Mouse (Mus musculus) spleen, postnatal 36 days (tissue): ENCODE measurements around the gene 4930426L09Rik.
A peak's percentile ranks its signal among the peaks of the same experiment; 100 is the strongest.
"Not testable (repeated sequence)": the region's sequence is repeated elsewhere in the genome, so short reads cannot be mapped to it uniquely, and the experiment has no call there.

Experiments used
- DNase-seq, 2 experiments: peaks; one replicate each; pipeline ENCODE4 v3.0.0; 2022; ENCODE audit warnings: low spot score in 2 of 2, mixed read lengths in 1 of 2

Gene 4930426L09Rik

DNA sequence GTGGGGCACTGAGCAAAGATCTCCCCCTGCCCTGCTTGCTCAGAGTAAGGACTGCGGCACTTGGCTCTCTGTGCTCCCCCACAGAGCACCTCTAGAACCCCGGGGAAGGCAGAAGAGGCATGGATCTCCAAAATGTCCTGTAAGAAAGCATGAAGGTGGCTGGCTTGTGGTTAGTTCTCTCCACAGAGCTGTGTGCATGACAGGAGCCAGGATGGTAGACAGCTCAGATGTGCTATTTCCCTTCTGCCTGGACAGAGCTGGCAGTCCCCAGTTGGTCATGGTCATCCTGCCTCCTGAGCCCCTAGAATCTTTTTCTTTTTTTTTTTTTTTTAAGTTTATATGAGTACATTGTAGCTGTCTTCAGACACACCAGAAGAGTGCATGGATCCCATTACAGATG, 27.7 kb upstream of the 4930426L09Rik start:
- no peak for DNase-seq

DNA sequence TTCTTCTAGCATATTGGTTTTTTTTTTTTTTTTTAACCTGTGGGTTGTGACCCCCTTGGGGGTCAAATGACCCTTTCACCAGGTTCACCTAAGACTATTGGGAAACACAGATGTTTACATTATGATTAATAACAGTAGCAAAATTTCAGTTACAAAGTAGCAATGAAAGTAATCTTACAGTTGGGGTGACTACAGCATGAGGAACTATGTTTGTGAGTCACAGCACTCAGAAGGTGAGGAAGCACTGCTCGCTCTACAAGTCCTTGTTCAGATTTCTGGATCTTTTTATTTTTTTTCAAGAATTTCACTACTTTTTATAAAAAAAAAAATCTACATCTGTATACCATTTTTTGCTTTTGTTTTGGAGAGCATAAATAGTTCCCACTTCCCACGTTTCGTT, 26.6 kb upstream of the 4930426L09Rik start:
- no peak for DNase-seq

DNA sequence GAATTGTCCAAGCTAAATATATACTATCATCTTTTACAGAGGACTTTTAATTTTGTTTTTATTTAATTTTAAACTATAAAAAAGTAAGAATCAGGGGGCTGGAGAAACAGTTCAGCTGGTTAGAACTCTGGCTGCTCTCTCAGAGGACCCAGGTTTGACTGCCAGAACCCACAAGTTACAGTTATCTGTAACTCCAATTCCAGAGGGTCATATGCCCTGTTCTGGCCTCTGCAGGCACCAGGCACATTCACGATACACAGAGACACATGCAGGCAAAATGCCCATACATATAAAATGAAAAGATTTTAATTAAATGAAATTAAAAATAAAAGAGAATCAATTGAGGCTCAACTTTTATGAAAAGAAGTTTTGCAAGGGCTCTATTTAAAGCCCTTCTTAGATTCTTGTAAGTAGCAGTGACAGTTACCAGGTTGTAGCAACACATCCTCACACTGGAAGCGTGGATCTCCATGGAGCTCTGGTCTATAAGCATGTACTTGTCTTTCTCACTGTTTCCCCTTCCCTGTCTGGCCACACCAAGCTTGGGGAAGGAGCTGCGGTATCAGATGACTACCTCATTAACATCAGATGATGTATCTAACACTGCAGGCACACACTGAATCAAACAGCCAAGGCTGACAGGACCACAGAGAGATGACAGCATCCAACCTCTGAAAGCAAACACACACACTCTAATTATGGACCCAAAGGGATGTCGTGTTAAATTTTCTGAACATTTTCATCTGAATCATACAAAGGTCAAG, 23.1 kb upstream of the 4930426L09Rik start:
- no peak for DNase-seq

DNA sequence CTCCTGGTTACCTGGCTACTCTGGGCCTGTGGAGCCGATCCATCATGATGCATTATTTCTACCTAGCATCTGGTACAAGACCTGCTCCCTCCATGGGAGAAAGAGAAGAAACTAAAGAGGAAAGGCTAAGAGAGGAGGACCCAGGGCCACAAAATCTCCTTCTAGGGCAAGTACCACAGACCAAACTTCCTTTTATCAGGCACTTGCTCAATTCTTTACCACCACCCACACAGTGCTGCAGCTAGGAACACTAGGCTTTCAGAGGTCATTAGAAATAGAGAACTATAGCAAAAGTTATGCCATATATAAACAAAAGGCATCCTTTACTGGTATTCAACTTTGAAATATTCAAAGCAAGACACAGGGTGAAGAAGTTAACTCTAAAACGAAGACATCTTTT, 22.0 kb upstream of the 4930426L09Rik start:
- peak; percentile 54 to 63 for DNase-seq

DNA sequence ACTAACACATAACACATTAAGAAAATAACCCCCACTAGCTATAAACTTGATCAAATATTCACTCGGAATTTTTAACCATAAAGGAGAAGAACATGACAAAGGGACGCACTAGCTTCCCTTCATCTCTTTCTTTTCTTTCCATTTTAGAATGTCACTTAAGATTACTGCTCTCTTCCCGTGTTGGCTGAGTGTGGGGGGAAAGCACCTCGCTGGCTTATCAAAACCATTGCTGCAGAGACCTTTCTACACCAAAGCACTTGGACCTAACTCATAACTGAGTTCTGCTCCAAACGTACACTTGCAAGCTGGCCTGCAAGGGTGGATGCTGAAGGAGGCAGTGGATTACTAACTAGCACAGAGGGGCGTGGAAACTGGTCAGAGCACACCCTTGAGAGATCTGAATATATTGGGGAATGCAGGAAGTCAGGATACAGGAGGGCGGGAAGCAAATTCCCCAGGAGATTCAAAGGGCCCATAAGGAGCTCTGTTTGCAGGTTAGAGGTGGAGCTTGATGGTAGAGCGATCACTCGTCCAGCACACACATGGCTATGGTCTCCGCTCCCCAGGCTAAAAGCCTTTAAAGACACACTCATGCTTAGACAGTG, 20.8 kb upstream of the 4930426L09Rik start:
- DNase-seq, result no peak

DNA sequence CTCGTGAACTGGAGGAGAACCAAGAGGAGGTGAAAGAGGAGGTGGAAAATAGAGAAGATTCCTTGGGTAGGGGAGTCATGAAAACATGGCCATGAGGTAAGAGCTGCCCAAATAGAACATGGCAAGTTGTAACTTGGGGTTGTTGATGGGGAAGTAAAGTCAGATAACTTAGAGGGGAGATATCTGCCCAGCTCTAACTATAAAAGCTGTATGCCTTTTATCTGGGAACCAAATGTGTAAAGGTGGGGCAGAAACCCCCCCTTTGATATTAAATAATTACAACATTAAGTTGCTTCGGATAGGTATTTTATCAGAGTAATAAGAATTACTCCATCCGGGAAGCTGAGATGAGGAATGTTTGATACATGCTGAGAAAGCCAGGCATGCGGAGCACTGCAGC, 19.1 kb upstream of the 4930426L09Rik start:
- DNase-seq, result no peak

DNA sequence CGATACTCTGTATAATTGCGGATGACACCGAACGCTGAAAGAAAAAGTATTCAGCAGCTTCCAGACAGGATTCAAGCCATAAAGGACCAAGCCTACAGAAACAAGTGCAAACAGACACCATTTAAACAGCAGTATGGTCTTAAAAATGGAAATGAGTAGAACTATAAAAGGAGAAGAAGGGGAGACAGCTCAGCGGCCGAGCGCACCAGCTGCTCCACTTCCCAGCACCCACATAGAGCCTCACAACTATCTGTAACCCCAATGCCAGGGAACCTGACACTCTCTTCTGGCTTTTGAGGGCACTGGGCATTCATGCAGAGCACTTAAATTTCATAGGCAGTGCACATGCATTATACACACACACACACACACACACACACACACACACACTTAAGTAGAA, 18.5 kb upstream of the 4930426L09Rik start:
- DNase-seq, result no peak

DNA sequence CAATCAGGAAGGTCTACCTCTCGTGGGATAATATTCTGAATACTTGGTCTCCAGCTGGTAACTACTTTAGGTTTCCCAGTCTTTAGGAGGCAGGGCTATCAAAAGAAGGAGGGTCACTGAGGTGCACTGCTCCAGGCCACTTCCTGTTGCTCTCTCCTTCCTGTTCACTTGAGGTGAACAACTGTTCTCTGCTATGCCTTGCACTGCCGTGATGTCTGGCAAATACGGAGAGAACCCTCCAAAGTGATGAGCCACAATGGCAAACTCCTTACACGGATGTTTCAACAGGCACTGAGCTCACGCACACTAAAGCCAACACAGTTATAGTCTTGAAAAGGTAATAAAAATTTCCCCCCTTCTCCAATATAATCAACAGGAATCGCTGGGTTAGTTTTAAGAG, 15.6 kb upstream of the 4930426L09Rik start:
- peak in 1 of 2 experiments; percentile 27 for DNase-seq

DNA sequence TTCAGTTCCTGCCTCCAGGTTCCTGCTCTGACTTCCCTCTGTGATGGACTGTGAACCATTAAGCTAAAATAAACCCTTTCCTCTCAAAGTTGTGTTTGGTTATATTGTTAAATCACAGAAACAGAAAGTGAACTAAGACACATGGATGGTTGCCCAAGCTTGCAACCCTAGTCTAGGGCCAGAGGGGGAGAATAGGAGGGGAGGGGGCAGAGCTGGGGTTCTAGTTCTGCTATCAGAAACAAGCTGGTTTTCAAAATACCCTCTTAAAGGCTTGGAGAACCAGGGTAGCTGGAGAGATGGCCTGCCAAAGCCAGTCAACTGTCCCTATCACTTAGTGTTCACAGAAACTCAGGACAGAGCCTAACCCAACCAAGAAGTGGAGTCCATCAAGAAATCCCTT, 14.6 kb upstream of the 4930426L09Rik start:
- DNase-seq, result peak; percentile 57 to 58

DNA sequence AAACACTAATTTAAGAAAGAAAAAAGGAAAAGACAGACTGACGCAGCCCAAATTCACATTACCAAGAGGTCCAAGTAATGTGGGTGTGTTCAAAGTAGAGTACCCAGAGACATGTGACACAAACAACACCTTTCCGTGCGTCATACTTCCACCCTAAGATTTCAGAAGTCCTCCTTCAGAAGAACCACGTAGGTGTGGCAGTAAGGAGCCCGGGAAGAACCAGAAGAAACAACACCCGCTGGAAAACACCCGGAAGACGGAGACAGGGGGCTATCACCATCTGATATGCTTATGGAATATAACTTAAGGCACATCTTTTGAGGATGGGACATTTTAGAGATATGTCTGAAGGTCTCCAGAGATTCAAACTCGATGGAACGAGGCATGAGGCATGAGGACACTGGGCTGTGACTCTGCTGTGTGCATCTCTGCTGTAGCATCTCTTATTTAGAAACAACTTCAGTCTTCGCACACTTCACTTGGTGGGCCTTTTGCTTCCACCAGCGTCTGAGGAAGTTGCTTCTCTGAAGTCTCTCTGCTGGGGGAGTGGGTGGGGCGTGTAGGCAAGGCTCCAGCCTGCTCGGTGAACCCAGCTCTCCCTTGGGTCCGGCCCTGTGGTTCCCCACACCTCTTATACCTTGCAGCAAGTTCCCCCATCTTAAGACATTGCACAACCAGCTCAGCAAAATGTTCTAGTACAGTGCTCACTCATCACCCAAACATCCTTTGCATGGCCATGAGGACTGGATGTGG, 13.9 kb upstream of the 4930426L09Rik start:
- DNase-seq, result peak; percentile 96 to 97

DNA sequence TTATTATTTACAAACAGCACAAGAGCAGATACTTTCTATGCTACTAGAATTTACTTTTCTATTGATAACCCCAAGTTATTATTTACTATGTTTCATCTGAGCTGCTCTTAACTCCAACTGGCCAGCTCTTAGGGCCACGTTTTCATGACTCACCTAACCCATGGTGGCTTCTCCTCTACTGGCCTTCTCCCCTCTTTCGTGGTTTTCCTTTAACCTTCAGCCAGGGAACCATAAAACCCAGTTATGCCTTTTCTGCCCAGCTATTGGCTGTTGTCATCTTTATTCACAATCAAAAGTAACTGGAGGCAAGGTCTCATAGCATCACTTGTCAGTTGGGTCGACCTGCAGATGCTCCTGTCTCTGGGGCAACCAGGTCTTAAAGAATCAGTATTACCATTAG, 12.6 kb upstream of the 4930426L09Rik start:
- DNase-seq, result no peak

DNA sequence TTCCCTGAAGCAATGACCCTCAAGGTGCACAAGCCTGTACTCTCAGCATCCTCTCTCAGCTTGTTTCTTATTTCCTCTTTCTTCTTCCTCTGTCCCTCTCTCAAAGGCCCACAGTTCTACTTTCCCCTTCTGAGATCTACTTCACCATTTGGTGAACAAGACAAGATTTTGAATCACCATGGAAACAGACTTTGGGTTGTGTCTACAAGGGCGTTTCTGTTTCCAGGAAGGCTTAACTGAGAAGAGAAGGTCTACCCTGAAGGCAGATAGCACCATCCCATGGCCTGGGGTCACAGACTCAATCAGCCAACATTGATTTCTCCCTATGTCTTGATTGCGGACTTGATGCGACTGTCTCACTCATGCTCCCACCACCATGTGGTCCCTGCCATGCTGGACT, 9.3 kb upstream of the 4930426L09Rik start:
- DNase-seq, result peak; percentile 72 to 78

DNA sequence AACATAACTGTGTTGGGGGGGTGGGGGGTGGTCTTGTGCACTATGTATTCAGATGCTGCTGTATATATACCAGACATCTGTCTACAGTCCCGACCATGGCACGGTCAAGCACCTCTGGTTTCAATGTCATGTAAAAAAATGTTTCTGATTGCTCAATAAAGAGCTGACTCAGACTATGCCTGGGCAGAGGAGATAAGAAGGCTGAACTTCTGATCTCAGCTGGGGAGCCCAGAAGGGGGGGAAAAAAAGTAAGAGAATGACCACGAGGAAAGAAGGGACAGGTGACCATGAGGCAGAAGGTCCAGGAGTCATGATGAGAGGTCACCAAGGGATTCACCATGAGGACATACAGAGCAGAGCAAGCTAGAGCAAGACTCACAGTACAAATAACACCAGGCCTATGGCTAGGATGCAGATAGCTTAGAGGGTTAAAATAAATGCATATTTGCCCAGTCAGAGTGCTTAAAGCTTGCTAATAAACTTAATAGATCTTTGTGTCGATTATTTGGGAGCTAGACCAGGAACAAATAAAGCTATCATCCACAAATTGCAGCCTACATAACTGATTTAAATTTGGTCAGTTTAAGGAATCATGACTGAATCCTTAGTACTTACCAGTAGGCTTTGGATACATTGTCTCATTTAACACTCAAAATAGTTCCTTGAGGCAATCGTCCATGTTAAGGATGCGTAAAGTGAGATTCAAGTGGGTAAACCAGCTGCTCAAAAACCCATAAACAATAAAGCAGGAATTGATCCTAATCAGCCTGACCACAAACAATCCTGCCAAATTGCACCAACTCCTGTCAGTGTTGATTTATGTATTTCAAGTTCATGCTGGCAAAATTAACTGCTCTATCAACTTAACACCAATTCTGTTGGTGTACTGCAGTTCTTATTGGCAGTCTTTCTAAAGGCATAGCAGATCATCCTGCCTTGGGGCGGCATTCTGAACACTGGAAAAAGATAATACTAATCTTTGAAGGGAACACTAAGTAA, 5.3 kb upstream of the 4930426L09Rik start:
- peak in 1 of 2 experiments; percentile 51 for DNase-seq

DNA sequence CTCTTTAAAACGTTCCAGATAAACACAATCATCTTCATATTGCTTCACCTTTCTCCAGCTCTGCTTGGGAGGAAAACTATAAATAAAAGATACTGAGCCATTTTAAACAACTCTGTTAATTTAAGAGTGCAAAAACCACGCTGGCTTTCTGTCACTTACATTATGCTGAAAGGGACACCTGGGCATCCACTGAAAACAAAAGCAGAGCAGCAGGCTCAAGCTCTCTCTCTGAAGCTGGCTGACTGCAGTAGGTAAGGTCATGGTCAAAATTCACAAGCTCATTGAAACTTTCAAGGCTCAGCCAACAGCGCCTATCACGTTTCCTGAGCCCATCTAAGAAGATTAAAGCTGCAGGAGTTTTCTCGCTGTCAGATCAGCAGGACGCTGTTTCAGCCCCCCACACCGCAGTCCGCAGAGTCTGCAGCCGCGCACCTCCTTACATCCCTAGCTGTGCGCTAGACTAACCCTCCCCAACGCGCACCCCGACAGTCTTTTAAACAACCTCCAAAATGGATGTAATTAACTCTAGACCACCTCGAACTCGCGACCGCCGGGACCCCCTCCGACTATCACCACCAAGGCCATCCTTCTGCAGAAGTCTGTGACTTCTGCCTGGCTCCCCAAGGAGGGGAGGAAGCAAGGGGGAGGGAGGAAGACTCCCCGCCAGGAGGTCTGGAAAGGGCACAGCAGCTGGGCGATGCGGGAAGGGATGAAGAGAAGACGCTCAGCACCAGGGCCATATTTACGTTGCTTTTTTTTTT, 1.5 kb upstream of the 4930426L09Rik start:
- DNase-seq, result peak; percentile 25 to 39

DNA sequence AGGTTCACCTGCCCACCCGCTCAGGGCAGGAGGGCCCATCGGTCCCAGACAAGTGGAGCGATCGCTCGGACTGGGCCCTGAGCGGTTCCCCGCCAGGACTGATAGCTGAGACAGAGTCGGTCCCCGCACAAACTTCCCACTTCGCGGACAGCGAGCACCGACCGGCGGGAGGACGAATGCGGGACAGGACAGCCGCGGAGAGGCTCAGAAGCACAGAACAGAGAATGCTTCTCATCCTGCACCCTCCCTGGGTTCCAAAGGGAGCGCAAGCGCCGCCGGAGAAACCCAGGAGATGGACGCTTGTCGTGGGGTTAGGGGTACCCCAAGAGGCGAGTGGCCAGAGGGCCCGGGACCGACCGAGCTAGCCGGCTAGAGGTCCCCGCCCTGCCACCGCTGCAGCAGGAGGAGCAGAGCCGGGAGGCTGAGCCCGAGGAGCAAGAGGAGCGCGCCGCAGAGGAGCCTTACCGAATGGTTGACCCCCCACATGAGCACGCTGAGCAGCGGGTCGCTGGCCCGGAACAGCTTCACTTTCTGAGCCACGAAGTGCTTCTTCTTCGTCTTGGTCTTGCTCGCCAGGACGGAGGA, 664 bp upstream of the 4930426L09Rik start:
- DNase-seq, result peak in 1 of 2 experiments; percentile 35

DNA sequence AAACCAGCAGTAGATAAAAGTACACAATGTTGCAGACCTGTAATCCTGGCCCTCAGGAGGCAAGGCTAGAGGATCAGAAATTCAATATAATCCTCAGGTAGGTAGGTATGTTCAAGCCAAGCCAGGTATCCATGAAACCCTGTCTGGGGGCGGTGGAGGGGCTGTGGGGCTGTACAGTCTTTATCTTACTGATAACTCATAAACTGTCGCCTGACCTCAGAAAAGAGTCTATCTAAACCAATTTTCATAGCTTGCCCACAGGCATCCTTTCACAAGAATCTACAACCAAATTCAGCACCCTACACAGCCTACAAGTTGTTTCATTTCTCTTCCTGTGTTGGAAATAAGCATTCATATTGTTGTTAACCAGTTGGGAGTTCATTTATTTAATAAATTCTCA, 1.3 kb downstream of the 4930426L09Rik start:
- DNase-seq, result no peak

DNA sequence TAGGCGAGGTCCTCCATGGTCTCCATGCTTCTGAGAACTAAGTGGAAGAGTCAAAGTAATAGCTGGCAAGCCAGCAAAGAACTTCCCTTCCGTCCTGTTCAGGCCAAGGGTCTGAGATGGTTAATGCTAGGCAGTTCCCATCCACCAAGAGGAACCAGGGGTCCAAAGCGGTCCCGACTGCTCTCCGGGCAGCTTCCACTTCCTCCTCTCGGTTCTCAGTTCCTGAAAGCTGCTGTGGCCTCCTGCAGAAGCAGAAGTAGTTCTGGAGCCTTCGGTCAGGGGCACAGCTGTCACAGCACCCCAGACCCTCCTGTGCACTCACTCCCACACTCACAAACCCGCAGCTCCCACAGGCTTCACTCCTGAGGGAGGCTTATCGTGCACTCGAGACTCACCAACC, 6.7 kb downstream of the 4930426L09Rik start:
- peak; percentile 85 to 86 for DNase-seq

DNA sequence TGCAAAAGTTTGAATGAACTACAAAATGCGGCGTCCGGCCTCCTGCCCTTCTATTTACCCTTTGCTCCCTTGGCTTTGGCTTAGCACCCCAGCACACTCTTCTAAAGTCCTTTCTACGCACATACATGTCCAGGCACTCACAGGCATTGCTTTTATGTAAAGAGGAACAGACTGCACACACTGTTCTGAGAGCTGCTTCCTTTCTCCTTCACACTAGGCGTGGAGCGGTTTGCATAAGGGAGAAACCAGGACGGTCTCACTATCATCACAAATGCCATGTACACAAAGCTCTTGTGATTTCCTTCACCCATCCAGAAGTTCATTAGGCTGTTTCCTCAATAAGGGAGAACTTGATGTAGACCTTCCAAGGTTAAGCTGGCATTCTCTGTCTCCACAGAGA, 8.0 kb downstream of the 4930426L09Rik start:
- no peak for DNase-seq

DNA sequence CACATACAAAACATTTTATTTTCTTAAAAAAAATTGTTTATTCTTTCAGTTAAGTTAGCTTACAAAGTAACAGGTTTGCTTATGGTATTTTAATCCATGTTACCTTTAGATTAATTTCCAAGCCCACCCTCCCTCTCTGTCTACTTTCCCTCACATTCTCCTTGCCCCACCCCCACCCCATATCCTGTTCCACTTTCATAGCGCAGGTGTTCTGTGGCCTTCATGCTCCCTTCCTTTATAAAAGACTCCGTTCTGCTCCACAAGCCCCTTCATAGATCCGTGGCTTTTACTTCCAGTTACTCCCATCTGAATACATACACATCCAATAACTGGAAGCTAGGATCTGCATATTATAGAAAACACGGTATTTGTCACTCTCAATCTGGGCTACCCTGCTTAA, 9.4 kb downstream of the 4930426L09Rik start:
- no peak for DNase-seq

DNA sequence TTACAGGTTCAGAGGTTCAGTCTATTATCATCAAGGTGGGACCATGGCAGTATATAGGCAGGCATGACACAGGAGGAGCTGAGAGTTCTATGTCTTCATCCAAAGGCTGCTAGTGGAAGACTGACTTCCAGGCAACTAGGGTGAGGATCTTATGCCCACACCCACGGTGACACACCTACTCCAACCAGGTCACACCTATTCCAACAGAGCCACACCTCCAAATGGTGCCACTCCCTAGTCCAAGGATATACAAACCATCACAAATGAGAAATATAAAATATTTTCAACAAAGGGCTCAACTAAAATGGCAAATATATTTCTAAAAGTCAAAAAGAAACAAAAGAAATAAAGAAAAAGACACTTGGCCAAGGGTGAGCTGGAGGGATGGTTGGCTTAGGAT, 12.4 kb downstream of the 4930426L09Rik start:
- DNase-seq, result not testable (repeated sequence)
